Mouse (Mus musculus) kidney, postnatal 4 days (tissue): ENCODE data around the gene Babam2.

Source experiments
- DNase-seq, 2 experiments: peaks; one replicate each; pipeline ENCODE4 v3.0.0; 2021; ENCODE audit warnings: mixed read lengths in 2 of 2

Gene Babam2

DNA sequence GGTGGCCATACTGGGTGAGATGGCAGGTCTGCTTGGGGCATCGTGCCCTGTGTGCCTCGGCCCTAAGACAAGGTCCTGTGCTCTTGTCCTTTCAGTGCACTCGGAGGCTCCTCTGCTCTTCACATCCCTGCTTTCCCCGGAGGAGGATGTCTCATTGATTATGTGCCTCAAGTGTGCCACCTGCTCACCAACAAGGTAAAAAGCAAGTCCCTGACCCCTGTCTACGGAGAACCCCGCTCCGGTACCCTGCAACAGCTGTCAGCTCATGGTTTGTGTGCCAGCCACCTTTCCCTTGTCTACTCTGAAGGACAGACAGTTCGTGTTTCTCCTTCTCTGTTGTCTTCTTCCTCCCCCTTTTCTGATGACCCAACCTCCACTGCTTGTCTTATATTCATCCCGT is 303.8 kb downstream of the Babam2 start:
- no peak for DNase-seq

DNA sequence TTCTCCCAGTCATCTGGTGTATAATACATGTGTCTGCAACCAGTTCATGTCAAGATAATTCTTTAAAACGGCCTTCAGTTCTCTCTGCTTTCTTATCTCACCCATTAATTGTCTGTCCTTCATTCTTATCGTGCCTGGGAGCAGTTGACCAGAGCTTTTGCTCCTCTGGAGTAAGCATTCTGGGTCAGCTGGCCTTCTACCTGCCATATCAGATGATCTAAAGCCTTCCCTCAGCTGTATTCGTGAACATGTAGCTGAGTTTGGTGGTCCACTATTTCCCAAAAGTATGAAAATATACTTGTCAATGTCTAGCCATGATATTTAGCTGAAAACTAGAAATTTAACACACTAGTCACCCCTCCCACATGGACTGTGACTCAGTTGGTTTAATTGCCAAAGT is 304.3 kb downstream of the Babam2 start:
- DNase-seq, result no peak

DNA sequence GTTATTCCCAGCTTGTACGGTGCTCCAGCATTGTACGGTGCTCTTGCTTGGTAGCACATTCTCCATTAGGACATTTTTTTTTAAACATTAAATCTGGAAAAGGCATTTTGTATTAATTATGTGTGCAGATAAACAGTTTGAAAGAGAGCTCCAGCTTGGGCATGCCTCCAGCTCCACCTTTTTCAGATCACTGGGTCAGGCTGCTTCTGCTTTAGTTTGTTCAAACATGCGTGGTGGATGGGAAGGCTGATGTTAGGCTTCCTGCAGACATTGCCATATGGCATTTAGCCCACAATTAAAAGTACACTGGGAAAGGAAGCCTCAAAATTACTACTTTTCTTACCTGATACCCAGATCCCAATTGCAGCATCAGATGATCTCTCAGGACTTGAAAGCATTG is 310.9 kb downstream of the Babam2 start:
- DNase-seq, result no peak

DNA sequence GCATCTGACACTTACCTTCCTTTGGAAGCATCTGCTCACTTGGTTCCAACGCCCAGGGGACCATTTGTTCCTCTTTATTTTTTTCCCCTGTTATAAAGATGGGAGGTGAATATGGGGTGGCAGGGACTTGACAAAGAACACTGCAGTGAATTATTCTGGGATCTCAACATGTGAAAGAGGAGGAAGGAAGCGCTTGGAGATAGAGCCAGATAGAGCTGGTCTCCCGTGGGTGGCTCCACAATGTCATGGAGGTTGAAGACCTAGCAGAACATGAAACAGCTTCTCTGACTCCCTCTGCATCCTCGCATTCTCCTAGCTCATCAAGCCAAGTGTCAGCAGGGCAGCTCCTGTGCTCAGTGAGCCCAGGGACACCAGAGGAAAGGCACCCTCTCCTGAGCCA is 312.6 kb downstream of the Babam2 start:
- DNase-seq, result no peak

DNA sequence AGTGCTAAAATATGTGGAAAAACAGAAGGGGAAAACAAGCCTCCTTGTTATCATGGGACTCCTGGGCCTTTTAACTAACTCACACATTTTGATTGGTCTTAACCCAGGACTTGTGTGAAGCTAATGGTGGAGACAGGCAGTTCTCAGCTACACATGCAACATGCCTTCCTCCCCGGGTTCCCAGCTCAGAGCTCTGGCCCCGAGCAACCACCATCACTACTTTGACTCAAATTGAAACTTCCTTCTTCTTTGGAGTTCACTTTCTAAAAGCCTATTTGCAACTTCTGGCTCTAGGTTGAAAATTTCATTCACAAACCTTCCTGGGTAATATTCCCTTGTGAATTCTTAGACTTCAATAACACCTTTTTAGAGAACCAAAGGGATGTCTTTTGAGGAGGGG is 315.6 kb downstream of the Babam2 start:
- no peak for DNase-seq

DNA sequence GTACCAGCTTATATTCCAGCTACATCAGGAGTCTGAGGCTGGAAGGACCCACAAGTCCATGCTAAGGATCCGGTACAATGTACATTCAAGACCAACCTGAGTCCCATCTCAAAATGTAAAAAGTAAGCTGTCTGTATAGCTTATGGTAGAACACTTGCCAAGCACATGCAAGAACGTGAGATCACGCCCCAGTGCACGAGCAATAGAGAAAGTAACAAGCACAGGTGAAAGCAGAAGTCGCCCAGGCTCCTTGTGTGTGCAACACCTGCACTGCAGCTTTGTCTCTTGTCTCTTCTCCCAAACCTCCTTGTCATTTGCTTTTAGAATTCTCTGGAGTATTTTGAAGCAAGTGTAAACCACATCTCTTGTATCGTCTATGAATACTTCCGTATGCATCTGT is 317.3 kb downstream of the Babam2 start:
- DNase-seq, result no peak

DNA sequence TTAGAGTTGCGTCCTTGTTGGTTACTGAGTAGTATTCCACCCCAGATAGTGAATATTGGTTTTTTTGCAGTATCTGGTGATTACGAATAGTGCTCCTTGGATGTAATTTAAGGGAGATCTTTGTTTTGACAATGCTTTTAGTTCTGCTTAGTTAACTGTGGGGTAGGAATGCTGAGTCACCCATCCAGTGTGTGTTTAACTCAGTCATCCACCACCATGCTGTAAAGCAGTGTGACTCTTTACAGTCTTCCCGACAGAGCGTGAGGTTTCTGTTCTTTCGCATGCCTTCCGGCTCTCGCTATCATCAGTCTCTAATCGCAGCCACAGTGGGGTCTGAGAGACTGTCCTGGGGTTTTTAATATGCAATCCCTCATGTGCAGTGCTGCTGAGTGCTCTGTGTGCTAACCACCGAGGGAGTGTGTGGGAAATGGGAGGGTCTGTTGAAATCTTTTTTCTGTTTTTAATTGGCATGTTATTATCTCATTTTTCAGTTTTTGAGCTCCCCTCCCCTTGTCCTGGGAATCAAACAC is 318.5 kb downstream of the Babam2 start:
- no peak for DNase-seq

DNA sequence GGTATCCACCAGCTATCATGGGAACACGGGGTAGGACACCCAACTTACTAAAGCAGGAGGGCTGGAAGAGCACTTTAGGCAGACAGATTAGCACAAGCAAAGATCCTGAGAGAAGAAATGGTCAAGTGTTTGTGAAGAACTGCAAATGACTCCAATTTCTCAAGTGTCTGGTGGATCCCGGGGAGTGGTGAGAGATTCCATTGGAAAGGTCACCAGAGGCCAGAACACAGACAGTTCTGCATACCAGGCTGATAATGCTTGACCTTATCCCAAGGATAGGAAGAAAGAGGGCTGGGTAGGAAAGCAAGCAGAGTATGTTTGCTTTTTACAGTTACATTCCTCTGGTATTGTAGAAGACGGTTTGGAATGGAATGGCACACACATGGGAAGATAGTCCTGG is 320.2 kb downstream of the Babam2 start:
- DNase-seq, result no peak

DNA sequence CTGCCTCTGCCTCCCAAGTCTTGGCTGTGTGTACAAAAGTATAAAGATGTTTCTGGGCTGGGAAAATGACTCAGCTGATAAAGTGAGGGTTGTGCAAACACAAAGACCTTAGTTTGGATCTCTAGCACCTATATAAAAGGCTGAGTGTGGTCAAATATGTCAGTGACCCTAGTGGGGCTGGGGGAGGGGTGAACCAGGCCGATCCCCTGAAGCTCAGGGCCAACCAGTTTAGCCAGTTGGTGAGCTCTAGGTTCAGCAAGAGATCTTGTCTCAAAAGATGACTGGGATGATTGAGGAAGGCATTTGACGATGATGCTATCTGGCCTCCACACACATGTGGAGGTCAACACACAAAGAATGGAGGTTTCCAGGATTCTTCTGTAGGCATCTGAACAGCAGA is 320.8 kb downstream of the Babam2 start:
- DNase-seq, result no peak

DNA sequence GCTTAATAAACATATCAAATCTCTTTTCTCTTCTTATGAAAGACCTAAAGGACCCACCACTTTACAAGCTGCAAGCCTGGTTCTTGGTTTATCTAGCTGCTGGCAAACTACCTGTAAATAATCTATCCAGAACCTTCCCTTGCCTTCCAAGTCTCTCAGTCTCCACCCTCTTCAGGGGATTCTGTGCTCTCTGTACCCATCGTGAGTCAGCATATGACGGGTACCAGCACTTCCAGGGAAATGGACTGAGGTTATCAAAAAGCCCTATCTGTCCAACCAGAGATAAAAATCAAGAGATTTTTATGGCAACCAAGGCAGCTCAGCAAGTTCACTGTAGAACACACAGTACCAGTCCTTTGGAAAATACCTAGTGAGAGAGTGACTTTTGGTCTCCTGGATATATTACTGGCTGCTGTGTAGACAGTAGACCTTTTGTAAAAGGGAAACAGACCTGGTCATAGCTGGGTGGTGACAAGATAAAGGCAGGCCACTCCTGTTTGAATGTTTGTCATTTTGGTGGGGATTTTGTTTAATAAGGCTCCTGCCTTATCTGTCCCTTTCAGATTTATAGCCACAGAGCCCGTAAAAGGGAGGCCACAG is 332.4 kb downstream of the Babam2 start:
- DNase-seq, result no peak

DNA sequence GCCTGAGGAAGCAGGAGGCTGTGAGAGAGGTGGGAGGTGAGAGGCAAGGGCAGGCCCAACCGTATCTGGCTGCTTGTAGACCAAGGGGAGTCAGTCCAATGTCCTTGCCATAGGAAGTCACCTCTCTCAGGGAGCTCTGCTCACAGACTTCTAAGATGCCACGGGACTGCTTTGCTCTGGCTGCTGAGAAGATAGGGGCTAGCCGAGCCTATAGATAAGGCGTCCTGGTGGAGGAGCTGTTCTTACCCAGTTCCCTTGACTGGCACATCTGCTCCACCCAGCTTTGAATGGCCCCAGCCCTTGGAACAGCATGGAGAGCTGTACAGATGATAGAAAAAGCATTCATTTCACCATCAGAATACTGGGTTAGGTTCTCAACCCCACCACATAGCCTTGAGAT is 335.7 kb downstream of the Babam2 start:
- no peak for DNase-seq

DNA sequence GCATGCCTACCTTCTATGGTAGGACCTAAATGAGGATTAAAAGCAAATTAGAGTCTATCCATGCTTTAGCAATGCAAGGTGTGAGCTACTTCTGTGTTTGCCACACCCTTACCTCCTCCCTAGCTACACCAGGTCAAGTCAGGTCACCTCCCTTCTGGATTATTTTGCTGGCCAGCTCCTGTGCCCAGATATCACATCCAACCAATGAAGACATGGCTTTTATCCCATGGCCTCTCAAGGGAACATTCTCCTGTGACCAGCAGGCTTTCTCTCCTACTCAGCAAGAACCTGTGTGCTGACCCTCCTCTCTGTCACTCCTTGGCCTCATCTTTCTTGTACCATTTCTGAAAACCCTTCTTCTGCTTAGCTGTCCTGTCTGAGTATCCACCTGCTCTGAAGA is 336.1 kb downstream of the Babam2 start:
- no peak for DNase-seq

DNA sequence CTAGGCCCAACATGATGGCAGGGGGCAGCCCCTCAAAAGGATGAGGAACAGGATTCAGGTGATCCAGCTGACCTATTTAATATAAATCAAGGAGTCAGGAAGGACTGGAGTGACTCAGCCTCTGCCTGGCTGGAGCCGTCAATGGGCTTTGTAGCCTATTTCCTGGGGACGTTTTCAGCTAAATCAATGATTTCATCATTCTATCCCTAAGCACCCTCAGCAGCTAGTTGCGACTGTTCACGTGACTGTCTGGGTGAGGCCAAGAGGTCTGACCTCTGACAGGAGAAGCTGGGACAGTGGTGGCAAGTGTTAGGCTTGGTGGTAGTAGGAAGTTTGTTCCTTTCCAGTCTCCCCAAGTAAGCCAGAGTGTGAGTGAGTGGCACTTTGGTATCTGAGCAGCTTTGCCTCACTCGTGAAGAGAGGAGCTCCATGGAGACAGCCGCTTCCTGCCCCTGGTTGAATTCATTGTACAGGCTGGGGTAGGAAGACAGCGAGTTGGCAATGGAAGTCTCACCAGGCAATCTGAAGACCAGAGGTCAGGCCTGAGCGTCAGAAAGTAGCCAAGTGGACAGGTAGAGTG is 337.1 kb downstream of the Babam2 start:
- DNase-seq, result no peak

DNA sequence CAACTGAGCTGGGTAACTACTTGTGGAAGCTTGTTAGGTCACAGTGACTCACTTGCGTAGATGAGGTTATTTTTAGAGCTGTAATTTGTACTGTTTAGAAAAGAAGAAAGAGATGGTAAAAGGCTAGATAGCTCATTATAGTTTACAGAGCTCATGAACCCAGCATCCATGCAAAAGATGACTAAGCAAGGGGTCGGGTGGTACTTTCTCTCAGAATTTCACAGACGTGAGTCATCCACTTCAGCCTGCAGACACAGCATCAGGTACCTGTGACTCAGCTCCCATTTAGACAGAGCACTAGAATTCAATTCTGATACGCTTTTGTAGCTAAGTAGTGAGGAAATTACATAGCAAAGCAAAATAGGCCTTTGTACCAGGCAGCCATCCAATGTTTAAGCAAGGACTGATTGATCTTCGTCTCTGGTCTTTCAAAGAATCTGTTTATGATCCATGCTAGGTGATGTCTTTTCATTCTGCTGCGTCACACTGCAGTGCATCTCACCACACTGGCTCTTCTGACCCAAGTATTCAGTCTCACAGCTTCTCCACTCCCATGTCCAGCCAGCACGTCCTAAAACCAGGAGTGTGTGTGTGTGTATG is 338.3 kb downstream of the Babam2 start:
- no peak for DNase-seq

DNA sequence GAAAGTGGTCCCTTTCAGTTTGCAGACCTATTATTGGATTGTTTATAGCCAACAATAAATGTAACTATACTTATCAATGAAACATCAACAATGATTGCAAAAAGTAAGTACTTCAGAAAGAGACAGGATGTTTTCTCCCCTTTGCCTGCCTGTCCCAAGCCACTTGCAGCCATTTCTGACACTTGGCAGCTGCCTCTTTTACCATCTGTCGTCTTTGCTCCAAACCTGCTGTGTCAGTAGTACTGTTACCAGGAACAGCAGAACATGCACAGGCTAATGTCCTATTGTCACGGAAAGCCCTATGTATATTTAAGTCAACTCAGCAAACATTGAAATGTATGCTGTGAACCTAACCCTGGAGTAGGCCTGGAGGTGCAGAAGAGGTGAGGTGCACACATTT is 339.4 kb downstream of the Babam2 start:
- no peak for DNase-seq

DNA sequence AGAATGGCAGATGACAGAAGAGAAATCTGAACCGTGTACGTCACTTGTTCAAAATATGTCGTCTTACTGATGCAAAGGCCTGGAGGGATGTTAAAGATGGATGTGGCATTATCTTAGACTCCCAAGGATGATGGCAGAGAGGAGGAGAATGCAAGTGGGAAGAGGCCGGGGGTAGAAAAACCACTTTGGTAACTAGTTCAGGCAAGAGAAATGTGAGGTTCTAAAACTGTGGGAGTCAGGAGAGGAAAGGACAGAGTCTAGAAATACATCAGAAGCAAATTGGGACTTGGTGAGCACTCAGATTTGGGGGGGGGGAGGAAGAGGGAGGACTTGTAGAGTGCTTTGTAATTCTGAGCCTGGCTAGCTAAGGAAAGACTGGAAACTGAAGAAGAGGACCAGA is 340.1 kb downstream of the Babam2 start:
- DNase-seq, result no peak

DNA sequence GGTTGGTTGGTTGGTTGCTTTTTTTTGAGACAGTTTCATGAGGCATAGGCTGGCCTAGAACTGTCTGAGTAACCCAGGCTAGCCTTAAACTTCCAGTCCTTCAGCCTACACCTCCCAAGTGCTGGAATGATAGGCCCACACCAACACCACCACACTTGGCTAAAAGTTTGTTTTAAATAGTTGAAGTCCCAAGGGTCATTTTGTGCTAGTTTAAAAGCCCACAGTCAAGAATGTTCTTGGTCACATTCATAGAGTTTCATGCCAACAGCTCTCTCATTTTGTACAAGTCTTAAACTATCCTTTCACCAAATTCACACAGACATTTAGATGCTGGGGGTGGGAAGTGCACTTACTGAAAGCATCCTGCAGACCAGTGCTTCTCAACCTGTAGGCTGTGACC is 341.5 kb downstream of the Babam2 start:
- no peak for DNase-seq

DNA sequence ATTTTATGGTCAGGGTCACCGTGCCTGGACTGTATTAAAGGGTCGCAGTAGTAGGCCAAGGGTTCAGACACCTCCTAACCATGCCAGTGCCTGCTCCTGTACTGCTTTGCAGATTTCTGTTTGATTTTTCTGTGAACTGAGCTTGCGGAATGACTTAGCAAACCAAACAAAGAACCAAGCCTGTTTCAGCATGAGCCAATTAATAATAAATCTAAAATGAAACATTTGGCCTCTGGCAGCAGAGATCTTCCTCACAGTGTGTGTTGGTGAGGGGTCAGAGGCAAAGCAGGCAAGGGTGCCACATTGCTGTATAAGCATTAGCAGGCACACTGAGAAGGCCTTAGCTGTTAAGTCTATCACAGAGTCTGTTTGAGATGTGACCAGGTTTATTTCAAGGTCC is 342.0 kb downstream of the Babam2 start:
- DNase-seq, result no peak

DNA sequence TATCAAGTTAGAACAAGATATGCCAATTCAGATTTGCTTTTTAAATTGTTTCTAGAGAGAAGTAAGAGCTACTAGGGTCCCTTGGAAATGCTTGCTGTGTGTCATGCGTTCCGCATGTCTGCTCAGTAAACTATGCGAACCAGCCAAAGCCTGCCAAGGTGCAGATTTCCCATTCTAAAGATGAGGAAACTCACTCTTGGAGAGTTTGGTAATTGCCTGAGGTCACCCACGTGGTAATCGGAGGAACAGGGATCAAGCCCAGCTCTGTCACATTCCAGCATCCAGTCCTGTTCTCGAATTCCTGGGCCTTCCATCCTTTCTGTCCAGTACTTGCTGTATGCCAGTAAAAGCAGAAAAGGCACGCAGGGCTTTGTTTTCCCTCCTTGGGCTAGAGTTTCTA is 345.7 kb downstream of the Babam2 start:
- DNase-seq, result no peak

DNA sequence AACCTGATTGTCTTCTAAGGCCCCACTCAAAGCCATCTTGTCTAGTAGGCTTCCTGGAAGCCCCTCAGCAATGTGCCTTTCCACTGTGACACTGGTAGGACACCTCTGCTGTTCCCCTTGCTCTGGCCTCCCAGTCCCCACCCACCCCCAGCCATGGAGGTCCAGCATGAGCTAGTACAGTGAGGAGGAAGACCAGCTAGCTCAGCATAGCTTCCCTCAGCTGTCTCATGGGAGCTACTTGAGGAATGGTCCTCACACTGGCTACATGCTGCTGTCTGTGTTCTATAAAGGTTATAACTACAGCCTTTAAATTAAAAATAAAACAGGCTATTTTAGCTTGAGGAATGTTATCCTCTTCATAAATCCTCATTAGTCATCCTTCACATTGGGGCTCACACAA is 346.5 kb downstream of the Babam2 start:
- DNase-seq, result no peak

DNA sequence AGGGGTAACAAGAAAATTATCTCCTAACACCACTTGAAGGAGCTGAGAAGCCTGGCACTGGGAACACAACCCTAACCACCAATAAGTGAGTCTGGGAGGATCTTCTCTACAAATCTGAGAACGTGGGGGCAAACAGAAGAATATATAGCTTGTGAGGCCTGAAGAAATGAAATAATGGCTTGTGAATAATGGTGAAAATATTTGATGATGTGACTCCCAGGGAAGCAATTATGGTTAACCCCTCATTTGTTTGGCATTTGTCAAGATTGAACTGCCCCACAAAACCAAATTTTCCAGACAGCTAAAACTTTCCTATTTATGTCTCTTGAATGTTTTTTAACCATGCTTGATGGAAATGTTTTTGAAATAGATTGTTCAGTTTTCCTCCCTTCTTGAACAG is 354.4 kb downstream of the Babam2 start:
- no peak for DNase-seq

DNA sequence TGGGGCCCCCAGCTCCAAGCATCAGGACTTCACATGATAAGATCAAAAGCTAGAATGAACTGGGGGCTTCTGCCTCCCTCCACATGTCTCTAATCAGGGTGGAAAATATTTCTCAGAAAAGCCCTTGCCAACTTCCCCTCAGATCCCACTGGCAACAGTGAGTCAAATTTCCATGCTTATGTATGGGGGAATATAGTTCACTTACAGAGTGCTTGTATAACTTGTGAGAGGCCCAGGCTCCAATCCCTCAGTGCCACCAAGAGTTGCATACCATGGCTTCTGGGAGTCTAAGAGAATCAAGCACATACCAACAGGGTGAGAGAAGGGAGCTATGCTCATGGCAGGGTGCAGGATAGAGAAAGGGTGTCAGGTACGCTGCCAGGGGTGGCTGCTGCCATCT is 355.0 kb downstream of the Babam2 start:
- no peak for DNase-seq

DNA sequence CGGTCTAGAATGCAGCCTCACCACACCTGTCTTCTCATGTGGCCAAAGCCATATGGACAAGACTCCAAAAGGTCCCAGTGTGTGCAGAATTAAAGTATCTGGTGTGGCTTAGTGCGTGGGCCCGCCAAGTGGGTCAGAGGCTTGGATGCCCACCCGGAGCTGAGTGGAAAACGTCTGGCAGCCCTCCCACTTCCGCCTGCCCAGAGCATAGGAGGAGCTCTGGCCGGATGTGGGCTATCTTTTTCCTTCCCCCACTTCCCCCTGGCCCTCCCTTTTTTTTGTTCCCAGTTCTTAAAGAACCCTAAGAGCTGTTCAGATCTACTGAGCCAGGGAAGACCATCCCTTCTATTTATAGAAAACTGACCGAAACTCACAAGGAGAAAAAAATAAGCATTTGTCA is 356.0 kb downstream of the Babam2 start:
- no peak for DNase-seq

DNA sequence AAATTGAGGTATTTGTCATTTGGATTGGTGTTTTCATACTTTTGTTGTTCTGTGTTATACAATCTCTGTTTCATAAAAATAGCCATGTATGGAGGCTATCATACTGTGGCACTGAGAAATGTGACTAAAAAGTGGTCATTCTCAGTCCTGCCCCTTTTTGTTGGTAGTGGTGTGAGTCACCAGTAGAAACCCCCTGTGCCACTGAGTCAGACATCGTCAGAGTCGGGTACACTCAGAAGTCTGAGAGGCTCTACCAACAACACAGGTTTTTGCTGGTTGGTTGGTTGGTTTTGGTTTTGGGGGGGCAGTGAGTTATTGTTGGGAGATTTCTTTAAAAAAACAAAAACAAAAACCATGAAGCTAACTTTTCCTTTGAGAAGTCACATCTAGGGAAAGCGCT is 358.2 kb downstream of the Babam2 start:
- DNase-seq, result no peak

DNA sequence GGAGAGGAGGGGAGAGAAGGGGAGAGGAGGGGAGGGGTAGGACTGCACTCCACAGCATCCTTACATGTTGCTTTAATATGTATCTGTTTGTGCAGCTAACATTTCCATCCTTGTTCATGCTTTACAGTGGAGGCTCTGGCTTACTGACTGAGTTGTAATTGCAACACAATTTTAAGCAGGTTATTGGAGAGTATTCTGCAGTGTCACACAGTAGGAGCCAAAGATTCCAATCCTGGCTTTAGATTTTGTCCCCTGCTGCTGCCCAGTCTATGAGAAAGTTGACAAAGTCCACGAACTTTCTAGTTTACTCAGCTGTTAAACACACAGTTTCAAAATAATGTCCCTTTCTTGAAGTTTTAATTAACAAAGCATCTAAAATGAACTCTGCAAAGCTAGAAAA is 358.6 kb downstream of the Babam2 start:
- no peak for DNase-seq
